Mouse (Mus musculus) neural tube, postnatal 0 days (tissue): Measurements from ENCODE around the gene Ccdc107. TPM values are rescaled to one million over a fixed set of nuclear protein-coding genes. Genes with fewer than 3 reads are reported as not detected.

ENCODE experiments used
- polyA plus RNA-seq: library from polyadenylated mRNA; unstranded; fragments of >200 nt; fragmentation: Nextera tagmentation; extraction: Ambion mirVana; gene quantifications from 2 replicates; pipeline ENCODE4 v1.2.1, GENCODE M21; 2015

Gene Ccdc107
- polyA plus RNA-seq: 110 and 113 TPM in 2 replicates

DNA sequence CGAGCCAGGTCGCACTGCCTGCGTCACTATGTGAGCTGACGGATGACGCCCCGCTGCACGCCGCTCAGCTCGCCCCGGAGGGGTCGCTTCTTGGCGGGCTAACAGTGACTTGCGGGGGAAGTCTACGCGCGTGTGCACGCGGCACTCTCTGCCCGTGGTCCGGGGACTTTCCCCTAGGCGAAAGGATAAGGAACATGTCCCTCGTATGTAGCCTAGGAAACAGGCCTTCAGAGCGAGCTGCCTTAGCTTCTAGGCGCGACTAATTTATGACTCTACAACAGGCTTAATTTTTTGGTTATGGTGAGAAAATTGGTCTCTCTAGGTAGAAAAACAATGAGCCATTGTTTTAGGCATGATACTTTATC, at the start of gene Ccdc107:
Gene Ccdc107, plus strand, starts transcription at position 80 of the 365 bp plus-strand sequence.

DNA sequence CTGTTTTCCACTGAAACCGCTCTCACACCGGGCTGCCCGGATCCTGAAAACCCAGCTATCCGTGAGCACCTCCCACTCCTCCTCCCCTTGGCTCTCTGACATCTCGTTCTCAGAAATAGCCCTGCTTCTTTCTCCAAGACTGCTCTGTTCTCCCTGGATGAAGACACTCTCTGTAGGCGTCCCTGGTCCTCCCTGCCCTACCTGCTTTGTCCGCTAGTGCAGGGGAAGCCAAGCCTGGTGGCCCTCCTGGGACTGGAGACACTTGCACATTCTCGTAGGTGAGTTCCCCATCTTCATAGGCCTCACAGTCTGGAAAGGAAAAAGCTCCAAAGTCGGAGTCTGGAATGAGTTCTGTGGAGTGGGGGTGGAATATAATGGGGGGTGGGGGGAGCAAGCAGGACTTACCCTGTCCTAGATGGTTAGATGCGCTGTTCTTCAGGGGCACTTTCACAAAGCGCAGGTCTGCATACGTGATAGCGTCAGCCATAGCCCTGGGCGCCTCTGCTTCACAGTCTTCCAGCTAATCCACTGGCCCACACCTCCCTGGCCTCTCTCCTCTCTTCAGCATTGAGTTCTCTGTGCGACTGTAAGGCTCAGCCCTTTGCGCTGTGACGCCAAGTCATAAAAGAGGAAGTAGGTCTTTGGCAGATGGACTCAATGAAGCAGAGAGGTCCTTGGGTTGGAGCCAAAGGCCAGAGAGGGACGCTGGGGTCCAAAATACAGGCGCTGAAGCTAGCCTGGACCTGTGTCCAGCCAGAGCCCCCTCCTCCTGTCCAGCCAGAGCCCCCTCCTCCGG, 38.5 kb upstream of the Ccdc107 start, which contains the start of gene Cd72:
Gene Cd72, minus strand, starts transcription at position 588 of the 796 bp plus-strand sequence.

DNA sequence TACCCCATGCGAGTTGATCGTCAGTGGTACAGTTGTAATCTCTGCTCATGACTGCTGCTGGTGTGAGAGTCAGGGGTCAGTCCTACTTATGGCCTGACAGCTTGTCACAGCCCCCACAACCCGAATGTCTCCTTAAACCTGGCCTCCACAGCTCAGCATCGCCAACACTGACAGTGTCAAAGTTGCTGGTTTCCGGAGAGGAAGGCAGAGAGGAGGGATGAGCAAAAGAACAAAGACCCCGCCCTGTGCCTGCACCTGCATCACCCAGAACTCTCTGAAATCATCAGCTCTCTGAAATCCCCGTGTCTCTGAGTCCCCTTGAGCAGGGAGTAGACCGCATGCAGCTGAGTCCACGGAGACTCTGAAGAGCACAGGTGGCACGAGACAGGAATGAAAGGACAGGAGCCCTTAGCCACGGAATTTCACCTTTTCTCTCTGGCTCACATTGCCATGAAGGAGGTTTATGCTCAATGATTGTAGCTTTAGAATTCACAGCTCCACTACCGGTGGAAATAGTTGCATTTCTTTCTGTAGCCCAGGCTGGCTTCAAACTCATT, 9.1 kb upstream of the Ccdc107 start, which contains the start of gene Sit1:
Gene Sit1, minus strand, starts transcription at position 200 of the 557 bp plus-strand sequence.

DNA sequence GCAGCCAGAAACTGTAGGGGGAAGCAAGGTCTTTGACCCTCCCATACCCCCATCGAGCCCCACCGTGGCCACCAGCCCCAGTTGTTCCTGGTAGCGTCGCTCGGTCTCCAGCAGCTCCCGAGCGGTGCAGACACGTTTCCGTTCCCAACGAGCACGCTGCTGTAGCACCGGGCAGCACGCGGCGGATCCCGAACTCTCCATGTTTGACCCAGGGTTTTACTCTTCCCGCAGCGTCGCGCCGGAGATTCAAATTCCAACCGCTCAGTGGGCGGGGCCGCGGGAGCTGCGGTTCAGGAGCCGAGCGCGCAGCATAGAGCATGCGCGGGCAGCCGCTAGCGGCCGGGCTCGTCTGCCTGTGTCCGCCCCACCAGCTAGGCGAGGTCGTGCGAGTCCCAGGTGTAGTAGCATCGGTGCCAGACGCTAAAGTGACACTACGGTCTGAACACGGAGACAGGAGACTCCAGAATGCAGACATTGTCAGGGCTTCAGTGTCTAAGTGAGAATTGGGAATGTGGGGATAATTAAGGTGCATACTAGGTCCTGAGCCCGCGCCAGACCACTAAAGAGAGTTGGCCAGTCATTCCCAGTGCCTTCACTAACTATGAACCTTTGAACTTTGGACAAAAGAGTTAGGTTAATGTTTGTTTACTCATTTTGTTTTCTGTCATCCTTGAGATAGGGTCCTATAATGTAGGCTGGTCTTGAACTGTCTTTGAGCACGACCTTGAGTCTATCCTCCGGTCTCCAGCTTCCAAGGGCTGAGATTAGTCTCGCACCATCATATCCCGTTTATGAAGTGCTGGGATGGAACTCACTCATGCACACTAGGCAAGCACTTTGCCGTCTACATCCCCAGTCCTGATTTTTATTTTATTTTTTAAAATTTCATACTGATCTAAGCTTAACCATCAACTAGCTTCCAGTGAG, 7.0 kb downstream of the Ccdc107 start, which contains the start of gene Arhgef39:
Gene Arhgef39, minus strand, starts transcription at position 289 of the 927 bp plus-strand sequence.

DNA sequence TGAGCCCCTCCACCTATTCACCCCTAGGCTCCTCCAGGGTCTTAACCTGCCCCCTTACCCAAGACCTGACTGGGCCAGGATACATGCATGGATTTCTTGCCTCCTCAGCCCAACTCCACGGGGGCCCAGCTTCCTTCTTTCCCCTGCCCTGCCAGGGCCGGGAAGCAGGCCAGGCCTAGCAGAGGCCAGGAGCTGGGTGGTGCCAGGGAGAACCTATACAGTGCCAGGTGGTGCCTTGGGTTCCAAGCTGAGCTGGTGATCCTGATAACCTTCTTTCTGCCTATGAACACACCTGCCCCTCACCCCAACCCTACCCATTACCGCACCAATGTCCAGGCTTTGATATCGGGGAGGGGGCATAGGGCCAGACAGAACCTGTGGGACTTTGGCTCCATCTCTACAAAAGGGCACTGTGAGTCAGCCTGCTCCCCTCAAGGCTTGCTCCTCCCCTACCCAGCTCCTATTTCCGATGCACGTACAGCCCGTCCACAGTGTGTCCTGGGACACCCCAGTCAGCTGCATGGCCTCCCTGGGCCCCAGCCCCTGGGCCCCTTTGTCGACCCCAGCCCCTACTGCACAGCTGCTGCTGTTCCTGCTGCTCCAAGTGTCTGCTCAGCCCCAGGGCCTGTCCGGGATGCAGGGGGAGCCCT, 14.0 kb downstream of the Ccdc107 start, which contains the start of gene Car9:
Gene Car9, plus strand, starts transcription at position 431 of the 650 bp plus-strand sequence.

Other genes with a start within 250 kb of the Ccdc107 start
- gene Atp8b5, start 225.7 kb upstream of the Ccdc107 start, polyA plus RNA-seq: 0.22 and 0.75 TPM in 2 replicates
- gene Rusc2, start 110.9 kb upstream of the Ccdc107 start, polyA plus RNA-seq: 59.5 and 73.1 TPM in 2 replicates
- 3.3 and 4.0 TPM in 2 replicates for gene Fam166b, start 63.8 kb upstream of the Ccdc107 start, polyA plus RNA-seq
- gene Tesk1, start 51.0 kb upstream of the Ccdc107 start, polyA plus RNA-seq: 23.4 and 24.1 TPM in 2 replicates
- 3.3 and 5.4 TPM in 2 replicates for gene Cd72, start 38.3 kb upstream of the Ccdc107 start, polyA plus RNA-seq
- not detected in 2 replicates for gene Sit1, start 9.2 kb upstream of the Ccdc107 start, polyA plus RNA-seq
- 2.9 and 3.9 TPM in 2 replicates for gene Arhgef39, start 6.8 kb downstream of the Ccdc107 start, polyA plus RNA-seq
- gene Car9, start 14.1 kb downstream of the Ccdc107 start, polyA plus RNA-seq: 0.23 and 0.37 TPM in 2 replicates
- 10.8 and 12.2 TPM in 2 replicates for gene Tpm2, start 30.9 kb downstream of the Ccdc107 start, polyA plus RNA-seq
- 77.3 and 93.8 TPM in 2 replicates for gene Creb3, start 69.4 kb downstream of the Ccdc107 start, polyA plus RNA-seq
- 75.4 and 77.1 TPM in 2 replicates for gene Tln1, start 69.8 kb downstream of the Ccdc107 start, polyA plus RNA-seq
- 12.9 and 14.9 TPM in 2 replicates for gene Rgp1, start 85.8 kb downstream of the Ccdc107 start, polyA plus RNA-seq
- 48.6 and 54.6 TPM in 2 replicates for gene Gba2, start 86.0 kb downstream of the Ccdc107 start, polyA plus RNA-seq
- gene Msmp, start 91.6 kb downstream of the Ccdc107 start, polyA plus RNA-seq: 0.38 and 2.0 TPM in 2 replicates
- 10.6 and 12.2 TPM in 2 replicates for gene Npr2, start 139.0 kb downstream of the Ccdc107 start, polyA plus RNA-seq
- 5.6 and 5.7 TPM in 2 replicates for gene Spag8, start 160.7 kb downstream of the Ccdc107 start, polyA plus RNA-seq
- 88.3 and 108 TPM in 2 replicates for gene Hint2, start 163.6 kb downstream of the Ccdc107 start, polyA plus RNA-seq
- gene Tmem8b, start 176.1 kb downstream of the Ccdc107 start, polyA plus RNA-seq: 10.1 and 10.2 TPM in 2 replicates
- gene Fam221b, start 176.2 kb downstream of the Ccdc107 start, polyA plus RNA-seq: 1.6 and 2.0 TPM in 2 replicates
- not detected in 2 replicates for gene Olfr70, start 207.9 kb downstream of the Ccdc107 start, polyA plus RNA-seq
- gene Olfr71, start 217.4 kb downstream of the Ccdc107 start, polyA plus RNA-seq: not detected in 2 replicates
- gene Hrct1, start 234.3 kb downstream of the Ccdc107 start, polyA plus RNA-seq: 1.1 and 1.3 TPM in 2 replicates
- gene Spaar, start 237.1 kb downstream of the Ccdc107 start, polyA plus RNA-seq: 0.14 and 0.17 TPM in 2 replicates